Mouse (Mus musculus): Measurements from ENCODE around the gene Palld.

Gene Palld

GRCm38 (mm10) chr8:61632331-61632730, 270.2 kb downstream of the Palld start:
- no peak for DNase-seq (ENCODE audit: low read depth, low spot score)

GRCm38 (mm10) chr8:61629631-61629968, 272.9 kb downstream of the Palld start:
- no peak for DNase-seq (ENCODE audit: low read depth, low spot score)

- DNase-seq (ENCODE audit: low read depth, low spot score) = no peak
These were observed 273.4 kb downstream of the Palld start for GRCm38 (mm10) chr8:61628938-61629630.

- no peak for DNase-seq (ENCODE audit: low read depth, low spot score)
These were observed 276.1 kb downstream of the Palld start for GRCm38 (mm10) chr8:61626246-61626952.

GRCm38 (mm10) chr8:61625656-61626210, 276.8 kb downstream of the Palld start:
- DNase-seq (ENCODE audit: low read depth, low spot score) = no peak

GRCm38 (mm10) chr8:61623485-61624417, 278.7 kb downstream of the Palld start:
- no peak for DNase-seq (ENCODE audit: low read depth, low spot score)

- DNase-seq (ENCODE audit: low read depth, low spot score) = no peak
These were observed 281.2 kb downstream of the Palld start for GRCm38 (mm10) chr8:61621300-61621699.

GRCm38 (mm10) chr8:61617651-61618050, 284.8 kb downstream of the Palld start:
- DNase-seq (ENCODE audit: low read depth, low spot score) = no peak

GRCm38 (mm10) chr8:61617049-61617448, 285.4 kb downstream of the Palld start:
- no peak for DNase-seq (ENCODE audit: low read depth, low spot score)

- DNase-seq (ENCODE audit: low read depth, low spot score) = no peak
These were observed 286.5 kb downstream of the Palld start for GRCm38 (mm10) chr8:61615711-61616697.

GRCm38 (mm10) chr8:61611741-61612140, 290.7 kb downstream of the Palld start:
- no peak for DNase-seq (ENCODE audit: low read depth, low spot score)

GRCm38 (mm10) chr8:61611077-61611476, 291.4 kb downstream of the Palld start:
- no peak for DNase-seq (ENCODE audit: low read depth, low spot score)

GRCm38 (mm10) chr8:61610546-61610945, 291.9 kb downstream of the Palld start:
- no peak for DNase-seq (ENCODE audit: low read depth, low spot score)

- DNase-seq (ENCODE audit: low read depth, low spot score) = no peak
These were observed 295.1 kb downstream of the Palld start for GRCm38 (mm10) chr8:61607463-61607813.

- DNase-seq (ENCODE audit: low read depth, low spot score) = peak; percentile 53
These were observed 295.6 kb downstream of the Palld start for GRCm38 (mm10) chr8:61606795-61607462.

- DNase-seq (ENCODE audit: low read depth, low spot score) = no peak
These were observed 297.6 kb downstream of the Palld start for GRCm38 (mm10) chr8:61604871-61605270.

- no peak for DNase-seq (ENCODE audit: low read depth, low spot score)
These were observed 305.6 kb downstream of the Palld start for GRCm38 (mm10) chr8:61596889-61597288.

GRCm38 (mm10) chr8:61591446-61591845, 311.0 kb downstream of the Palld start:
- DNase-seq (ENCODE audit: low read depth, low spot score) = no peak

- no peak for DNase-seq (ENCODE audit: low read depth, low spot score)
These were observed 311.7 kb downstream of the Palld start for GRCm38 (mm10) chr8:61590551-61591431.

Data from telencephalon, adult 2 months (tissue).